Mouse (Mus musculus): ENCODE measurements around the gene Ddx31. TPM values are rescaled to one million over a fixed set of nuclear protein-coding genes. Genes with fewer than 3 reads are reported as not detected.

Gene Ddx31
- total RNA-seq (2021) = 1 to 10 TPM; 2.7 to 3.4 TPM

DNA sequence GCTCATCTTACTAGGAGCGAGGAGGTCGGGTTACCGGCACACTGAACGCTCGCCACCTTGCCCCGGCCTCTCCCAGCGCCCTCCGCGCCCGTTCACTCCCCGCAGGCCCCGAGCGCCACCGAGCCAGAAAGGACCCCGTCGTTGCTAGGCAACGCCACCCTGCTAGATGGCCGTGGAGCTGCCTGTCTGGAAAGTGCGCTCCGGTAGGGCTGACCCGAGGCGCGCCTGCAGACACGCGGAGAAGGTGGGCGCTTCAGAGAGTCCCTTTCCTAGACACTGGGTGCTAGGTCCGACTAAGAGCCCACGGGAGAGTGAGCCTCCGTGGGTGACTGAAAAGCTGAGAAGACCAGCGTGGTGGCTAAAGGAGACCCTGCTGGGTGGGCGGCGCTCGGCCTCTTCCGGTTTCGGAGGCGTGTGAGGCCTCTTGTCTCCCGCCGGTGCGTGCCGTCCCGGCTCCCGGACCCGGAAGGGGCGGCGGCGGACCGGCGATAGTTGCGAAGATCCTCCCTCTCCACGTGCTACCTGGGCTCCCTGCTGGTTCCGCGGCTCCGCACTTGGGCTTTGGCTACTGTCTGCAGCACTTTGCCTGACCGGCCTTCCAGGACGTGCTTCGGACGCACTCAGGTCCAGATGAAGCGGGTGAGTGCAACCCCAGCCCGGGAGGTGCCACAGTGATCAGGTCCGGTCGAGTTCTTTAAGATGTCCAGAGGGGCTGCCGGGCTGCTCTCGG is at the start of gene Ddx31, which contains the start of gene Gtf3c4:
Gene Ddx31 (plus strand): TSS at position 185 of the 730 bp plus-strand sequence.
Gene Gtf3c4 (minus strand): TSS at position 139 of the 730 bp plus-strand sequence.
- intact Hi-C loops (cut with DNase I) = loop anchor here (5.0 kb wide), 4 partner anchors 83 to 287 kb away; partner anchors contain the start of gene Tsc1
- peak; percentile 88 for DNase-seq (ENCODE audit: low spot score)

DNA sequence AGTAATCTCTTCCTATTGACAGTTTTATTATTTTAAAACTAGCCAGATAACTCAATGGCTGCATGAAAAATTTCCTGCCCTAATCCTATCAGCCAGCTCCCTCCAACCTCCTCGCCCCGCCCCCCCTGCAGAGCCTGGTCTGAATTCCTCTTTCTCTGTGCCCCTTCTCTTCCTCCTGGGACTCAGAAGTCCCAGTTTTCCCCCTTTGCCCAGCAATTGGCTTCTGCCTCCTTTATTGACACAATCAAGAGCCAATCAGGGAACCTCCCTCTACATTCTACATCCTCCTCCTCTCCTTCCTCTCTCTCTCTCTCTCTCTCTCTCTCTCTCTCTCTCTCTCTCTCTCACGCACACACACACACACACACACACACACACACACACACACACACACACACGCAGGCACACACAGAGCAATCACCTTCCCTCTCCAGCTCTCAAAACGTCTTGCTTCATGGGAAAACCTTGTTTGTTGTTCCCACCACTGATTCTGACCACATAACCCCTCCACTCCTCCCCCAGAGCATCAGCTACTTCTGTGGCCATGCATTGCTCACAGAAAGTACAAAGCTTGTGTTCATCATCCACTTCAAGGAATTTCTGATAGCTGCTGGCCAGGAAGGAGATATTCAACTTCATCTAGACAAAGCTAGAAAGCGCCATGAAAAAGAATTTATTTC is 47.1 kb upstream of the Ddx31 start:
- no peak for DNase-seq (ENCODE audit: low spot score)
- intact Hi-C loops (cut with DNase I) = no loop called here

DNA sequence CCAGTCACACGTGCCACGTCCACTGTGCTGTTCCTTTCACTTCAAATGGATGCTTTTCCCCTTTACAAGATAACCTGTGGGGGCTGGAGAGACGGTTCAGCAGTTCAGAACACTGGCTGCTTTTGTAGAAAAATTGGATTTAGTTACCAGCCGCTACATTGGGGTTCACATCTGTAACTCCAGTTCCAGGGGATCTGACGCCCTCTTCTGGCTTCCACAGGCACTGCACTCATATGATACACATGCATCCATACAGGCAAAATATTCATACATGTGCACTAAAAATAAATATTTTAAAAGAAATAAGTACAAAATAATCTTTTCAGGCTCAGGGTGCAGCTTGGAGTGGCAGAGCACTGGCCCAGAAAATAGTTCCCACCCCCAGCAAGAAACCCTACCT is 45.6 kb upstream of the Ddx31 start:
- no peak for DNase-seq (ENCODE audit: low spot score)
- intact Hi-C loops (cut with DNase I) = no loop called here

DNA sequence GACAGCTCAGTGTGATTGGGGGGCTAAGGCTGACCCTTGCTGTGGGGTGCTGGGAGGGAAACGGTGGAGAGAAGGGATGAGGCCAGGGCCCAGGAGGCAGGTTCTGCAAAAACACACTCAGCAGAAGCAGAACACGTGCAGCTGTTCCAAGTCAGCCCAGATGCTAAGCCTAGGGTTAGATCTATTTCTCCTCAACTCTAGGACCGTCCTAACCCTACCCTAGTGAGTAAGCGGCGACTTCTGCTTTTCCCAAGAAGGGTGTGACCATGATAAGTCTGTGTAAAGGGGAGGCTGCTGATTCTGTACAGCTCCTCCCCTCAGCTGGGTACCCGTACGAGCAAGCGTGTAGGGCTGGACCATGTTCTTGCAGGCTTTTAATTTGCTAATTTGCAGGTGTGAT is 43.9 kb upstream of the Ddx31 start:
- DNase-seq (ENCODE audit: low spot score) = no peak
- intact Hi-C loops (cut with DNase I) = no loop called here

DNA sequence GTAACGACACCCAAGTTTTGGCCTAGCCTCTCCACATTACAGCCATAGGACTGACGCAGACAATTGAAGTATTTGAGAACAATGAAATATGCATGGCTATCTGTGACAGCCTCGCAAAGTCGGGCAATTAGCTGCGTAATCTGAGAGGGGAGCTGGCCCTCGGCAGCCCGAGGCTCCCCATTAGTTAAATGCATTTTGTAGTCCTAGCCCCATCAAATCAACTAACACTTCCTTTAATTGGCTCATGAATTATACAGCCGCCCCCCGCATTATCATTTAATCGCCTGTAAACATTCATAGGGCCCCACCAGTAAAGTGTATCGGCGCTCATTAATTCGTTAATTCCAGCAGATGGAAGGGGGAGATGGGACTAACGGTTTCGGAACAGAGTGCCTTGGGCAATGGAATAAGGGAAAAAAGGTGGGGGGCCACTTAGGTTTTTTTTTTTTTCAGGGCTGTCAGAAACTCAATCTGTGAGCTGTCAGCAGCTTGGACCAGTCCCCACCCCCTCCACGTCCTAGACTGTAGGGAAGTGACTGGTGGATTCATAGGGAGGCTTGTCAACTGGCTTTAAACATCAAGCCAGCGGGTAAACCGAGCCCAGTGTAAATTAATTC is 42.6 kb upstream of the Ddx31 start:
- intact Hi-C loops (cut with DNase I) = no loop called here
- DNase-seq (ENCODE audit: low spot score) = no peak

DNA sequence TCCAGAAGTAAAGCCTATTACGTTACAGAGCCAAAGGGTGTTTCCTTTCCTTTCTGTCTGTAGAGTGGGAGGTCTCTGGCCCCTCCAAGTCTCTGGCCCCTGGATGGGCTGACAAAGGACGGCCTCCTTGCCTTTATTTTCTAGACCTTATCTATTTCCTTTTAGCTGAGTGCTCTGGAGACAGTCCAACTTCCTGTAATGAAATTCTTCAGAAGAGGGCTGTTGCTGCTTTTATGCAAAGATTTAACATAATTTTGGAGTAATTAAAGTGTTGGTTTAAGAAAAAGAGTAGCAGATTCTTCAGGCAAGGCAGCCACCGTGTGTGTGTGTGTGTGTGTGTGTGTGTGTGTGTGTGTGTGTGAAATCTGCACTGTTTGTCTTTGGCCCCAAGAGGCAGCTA is 41.8 kb upstream of the Ddx31 start:
- intact Hi-C loops (cut with DNase I) = no loop called here
- no peak for DNase-seq (ENCODE audit: low spot score)

DNA sequence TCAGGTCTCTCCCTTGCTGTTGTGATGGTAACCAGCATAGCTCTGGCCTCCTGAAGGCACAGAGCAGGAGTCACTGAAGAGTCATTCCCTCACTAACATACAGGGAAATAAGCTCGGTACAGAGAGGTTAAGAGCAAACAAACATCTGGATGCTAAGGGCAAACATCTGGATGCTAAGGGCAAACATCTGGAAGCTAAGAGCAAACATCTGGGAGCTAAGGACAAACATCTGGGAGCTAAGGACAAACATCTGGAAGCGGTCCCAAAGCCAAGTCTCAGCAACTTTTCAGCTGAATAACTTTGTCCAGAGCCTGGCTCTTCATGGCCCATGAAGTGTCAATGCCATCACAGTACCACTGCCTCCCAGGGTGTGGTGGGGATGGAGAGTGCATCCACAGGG is 40.6 kb upstream of the Ddx31 start:
- intact Hi-C loops (cut with DNase I) = no loop called here
- no peak for DNase-seq (ENCODE audit: low spot score)

DNA sequence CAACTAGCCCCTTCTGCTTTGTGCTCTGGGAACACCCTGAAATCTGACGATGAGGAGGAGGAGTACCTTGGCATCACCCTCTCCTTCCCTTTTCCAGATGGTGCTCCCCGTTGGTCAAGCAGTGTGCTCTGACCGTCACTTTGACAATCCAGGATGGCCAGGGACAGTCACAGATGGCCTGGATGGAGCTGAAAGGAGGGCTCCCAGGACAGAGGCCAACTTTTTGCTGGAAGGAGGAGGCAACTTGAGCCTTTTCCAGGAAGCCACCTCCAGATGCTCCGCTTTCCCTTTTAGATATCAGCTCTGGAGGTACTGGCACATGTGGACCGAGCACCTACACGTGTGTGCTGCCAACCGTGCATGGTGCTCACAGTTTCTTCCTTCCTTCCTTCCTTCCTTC is 36.8 kb upstream of the Ddx31 start:
- DNase-seq (ENCODE audit: low spot score) = no peak
- intact Hi-C loops (cut with DNase I) = no loop called here

DNA sequence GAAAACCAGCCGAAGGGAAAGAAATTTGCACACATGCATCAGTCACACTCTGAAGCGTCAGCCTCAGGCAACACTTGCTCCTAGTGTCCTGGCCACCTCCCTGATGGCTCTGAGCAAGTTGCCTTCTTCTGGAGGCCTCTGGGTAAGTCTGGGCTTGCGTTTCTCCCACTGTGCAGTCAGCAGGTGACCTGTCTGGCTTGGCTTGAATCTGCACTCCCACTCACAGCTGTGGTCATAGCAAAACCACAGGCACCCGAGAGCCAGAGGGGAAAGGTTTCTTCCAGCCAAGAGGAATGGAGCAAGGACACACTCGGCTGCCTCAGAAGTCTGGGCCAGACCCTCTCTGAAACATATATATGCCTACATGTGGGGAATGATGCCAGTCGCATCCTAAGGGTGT is 31.4 kb upstream of the Ddx31 start:
- no peak for DNase-seq (ENCODE audit: low spot score)
- intact Hi-C loops (cut with DNase I) = no loop called here

DNA sequence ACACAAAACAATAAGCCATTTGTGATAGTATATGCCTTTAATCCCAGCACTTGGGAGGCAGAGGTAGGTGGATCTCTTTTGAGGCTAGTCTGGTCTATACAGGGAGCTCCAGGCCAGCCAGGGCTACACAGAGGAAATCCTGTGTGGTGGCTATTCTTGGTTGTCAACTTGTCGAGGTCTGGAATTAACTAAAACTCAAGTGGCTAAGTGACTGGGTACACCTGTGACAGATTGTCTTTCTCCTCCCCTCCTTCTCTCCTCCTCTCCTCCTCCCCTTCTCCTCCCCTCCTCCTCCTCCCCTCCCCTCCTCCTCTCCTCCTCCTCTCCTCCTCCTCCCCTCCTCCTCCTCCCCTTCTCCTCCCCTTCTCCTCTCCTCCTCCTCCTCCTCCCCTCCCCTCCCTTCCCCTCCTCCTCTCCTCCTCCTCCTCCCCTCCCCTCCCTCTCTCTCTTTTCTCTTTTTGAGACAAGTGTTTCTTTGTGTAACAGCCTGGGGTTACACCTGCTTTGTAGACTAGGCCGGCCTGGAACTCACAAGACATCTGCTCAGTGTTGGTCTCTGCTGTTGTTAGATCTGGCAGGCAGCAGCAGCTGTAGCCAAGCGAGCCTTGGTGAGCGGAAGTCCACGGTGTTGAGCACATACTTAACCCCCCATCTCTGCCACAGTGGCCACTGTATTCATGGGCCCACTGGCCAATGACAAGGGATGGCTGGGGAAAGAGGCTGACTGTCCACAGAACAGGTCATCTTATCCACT is 29.8 kb upstream of the Ddx31 start:
- intact Hi-C loops (cut with DNase I) = no loop called here
- no peak for DNase-seq (ENCODE audit: low spot score)

DNA sequence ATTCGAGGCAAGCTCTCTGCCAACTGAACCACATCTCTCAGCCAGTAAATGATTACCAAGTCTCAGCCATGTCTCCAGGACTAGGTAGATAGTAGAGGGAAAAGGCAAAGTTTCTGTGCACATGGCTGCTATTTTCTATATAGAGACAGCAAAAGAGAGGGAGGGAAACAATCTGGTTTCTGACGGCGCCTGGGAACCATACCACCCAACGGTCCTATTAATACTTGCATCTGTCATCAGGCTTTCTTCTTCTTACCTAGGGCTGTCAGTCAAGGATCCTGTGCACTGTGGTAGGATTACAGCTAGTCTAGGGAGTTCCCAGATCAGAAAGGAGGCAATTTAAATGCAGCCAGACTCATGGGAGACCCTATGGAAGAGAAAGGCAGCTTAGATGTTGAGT is 21.3 kb upstream of the Ddx31 start:
- DNase-seq (ENCODE audit: low spot score) = no peak
- intact Hi-C loops (cut with DNase I) = no loop called here

DNA sequence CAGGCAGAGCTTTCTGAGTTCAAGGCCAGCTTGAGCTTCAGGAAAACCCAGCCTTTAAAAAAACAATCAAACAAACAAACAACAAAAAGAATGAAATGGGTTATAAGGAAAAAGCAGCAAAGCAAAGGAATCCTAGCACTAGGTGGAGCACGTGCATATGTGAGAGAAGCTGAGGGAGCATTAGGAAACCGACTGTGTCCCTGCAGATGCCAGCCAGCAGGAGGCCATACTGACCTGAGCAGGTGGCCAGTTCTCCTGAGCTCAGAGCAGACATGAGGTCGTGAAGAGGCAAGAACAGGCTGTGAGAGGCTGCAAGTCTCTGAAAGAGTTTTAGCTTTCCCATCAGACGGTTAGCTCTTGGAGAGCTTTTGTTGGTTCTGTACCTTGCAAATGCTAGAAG is 10.9 kb upstream of the Ddx31 start:
- no peak for DNase-seq (ENCODE audit: low spot score)
- intact Hi-C loops (cut with DNase I) = loop anchor here (5.0 kb wide), 1 partner anchor 223 kb away; no protein-coding TSS in a partner anchor

DNA sequence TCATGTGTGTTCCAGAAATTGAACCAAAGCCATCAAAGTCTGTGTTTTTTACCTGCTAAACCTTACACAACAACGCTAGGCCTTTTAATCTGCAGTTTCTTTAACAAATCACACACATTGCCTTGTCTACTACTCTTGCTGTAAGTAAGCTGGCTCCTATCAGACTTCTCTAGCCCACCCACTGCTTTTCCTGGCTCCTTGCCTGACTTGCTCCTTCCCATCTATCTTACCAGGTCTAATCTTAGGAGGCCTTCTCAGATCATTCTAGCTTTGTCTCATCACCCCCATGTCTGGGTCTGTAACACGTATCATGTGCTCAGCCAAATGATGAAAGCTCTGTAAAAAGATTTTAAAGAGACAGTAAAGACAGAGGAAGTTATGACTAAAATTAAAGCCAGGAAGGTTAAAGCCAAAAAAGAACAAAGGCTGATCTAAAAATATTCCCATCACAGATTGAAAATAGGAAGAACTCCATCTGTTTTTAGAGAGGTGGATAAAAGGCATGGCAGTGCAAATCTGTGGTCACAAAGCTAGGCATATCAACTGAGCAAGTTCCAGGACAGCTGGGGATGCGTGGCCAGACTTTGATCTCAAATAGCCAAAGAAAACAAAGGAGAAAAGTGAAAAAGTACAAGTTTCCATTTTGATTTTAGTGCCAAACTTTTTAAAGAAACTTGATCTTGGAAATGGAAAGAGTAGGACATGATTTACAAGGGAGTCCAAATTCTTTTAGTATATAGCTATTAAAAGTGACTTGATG is 3.8 kb upstream of the Ddx31 start:
- DNase-seq (ENCODE audit: low spot score) = no peak
- intact Hi-C loops (cut with DNase I) = no loop called here

DNA sequence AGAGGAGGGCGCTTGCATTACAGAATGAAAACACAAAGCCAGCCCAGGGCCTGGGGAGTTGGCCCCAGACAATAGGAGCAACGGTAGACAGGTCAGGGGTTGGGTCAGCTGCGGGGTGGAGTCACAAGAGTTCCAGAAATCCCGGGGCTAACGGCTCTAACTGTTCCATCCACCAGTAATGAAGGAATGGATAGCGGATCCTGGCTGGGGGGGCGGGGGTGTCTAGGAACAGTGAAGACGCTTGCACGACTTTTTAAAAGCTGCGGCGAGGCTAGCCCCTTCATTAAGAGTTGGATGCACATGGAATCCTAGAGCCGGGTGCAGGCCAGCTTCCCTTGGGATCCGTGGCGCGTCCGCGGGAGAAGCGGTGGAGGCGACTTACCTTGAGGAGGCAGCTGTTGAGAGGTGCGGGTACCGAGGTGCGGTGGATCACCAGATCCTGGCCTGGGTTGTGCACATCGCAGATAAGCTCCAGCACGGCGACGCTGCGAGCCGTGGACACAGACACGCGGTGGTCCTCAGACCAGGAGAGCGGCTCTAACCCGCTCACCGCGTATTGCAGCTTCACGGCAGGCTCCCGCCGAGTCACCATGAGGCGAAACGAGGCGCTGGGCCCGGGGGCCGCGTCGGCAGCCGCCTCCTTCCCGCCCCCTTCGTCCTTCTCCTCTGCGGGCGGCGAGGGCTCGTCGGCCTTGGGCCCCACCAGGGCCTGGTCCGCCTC is 545 bp upstream of the Ddx31 start:
- no peak for DNase-seq (ENCODE audit: low spot score)
- intact Hi-C loops (cut with DNase I) = loop anchor here (5.0 kb wide), 4 partner anchors 82 to 288 kb away; partner anchors contain the start of gene Tsc1

DNA sequence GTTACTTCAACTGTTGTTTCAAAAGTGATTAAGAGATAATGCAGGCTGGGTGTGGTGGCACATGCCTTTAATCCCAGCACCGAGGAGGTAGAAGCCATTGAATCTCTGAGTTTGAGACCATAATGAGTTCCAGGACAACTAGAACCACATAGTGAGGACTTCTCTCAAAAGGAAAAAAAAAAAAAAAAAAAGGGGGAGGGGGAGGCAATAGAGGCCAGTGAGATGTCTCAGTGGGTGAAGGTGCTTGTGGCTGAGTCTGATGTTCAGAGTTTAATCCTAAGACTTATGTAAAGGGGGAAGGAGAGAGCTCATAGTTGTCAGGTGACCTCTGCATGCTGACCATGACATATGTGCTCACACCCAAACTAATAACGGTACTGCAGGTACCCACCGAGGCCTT is 1.8 kb downstream of the Ddx31 start:
- intact Hi-C loops (cut with DNase I) = loop anchor here (5.0 kb wide), 4 partner anchors 85 to 285 kb away; partner anchors contain the start of gene Tsc1
- no peak for DNase-seq (ENCODE audit: low spot score)

DNA sequence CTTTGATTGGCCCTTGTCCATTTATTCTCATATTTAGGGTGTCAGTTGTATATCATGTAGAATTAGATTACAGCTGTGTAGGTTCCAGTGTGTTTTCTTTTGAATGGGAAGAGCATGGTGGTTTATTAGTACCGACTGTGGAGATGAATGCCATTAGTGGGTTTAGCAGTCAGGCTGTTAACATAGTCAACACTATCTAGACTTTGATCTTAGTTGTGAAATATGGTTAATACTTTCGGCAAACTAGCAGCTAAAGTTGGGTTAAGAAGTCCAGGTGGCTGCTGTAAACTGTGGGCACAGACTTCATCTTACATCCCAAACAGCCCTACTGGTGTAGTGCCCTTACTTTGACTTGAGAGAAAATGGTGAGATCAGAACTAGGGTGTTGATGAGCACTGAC is 8.7 kb downstream of the Ddx31 start:
- intact Hi-C loops (cut with DNase I) = no loop called here
- DNase-seq (ENCODE audit: low spot score) = no peak

DNA sequence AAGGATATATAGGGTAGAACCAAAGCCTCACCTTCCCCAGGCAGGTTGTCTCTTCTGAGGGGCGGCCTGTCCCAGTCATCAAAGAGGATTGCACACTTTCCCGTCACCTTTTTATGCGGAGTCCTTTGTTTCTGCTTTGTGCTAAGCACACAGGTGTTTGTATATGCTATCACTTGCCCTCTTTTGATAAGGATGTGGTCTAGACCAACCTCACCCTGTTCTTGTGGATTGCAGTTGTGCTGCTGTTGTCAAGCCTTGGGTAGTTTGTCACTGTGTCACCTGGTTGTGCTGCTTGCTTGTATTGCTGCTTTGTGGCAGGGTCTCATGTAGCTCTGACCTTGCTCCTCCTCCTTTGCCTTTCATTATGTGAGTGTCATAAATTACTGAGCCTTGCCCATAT is 12.4 kb downstream of the Ddx31 start:
- intact Hi-C loops (cut with DNase I) = no loop called here
- DNase-seq (ENCODE audit: low spot score) = no peak

DNA sequence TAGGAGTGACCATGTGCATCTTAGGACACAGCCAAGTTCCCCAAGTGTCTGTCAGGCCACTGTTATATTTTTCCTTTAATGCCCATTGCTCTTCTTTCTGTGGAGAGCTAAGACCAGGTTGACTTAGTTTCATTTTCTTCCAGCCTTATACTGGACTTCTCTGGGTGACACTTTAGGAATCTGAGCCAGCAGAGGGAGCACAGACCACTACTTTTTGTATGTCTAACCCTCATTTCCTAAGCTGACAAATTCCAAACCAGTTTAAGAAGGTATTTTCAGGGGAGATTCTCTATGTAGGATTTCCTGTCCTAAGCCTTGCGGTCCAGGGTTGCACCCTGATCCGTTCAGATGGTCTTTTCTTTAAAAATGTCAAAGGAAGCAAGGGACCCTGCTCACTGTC is 15.6 kb downstream of the Ddx31 start:
- no peak for DNase-seq (ENCODE audit: low spot score)
- intact Hi-C loops (cut with DNase I) = loop anchor here (2.0 to 5.0 kb wide), 2 partner anchors 98 to 121 kb away; no protein-coding TSS in a partner anchor

DNA sequence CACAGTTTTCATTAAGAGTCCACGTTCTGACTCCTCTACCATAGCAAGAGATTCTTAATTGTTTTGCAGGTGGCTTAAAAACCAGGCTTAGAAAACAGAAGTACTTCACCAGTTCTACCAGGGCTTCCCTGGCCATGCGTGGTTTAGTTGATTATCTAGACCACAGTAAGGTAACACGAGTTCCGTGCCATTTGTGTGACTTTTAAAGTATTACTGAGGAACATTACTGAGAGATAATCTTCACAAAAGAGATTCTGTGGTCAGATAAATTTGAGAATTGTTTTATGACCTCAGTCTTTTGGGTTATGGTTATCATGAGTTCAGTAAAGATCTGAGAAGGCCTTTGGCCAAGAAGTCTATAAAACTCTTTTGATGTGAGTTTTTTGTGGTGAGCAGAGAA is 19.1 kb downstream of the Ddx31 start:
- intact Hi-C loops (cut with DNase I) = loop anchor here (5.0 kb wide), 1 partner anchor 102 kb away; no protein-coding TSS in a partner anchor
- no peak for DNase-seq (ENCODE audit: low spot score)

Measured in heart, postnatal 25 days (tissue).